8 mouse cellular contexts compared by ENCODE assay signal in the genomic region with DNA sequence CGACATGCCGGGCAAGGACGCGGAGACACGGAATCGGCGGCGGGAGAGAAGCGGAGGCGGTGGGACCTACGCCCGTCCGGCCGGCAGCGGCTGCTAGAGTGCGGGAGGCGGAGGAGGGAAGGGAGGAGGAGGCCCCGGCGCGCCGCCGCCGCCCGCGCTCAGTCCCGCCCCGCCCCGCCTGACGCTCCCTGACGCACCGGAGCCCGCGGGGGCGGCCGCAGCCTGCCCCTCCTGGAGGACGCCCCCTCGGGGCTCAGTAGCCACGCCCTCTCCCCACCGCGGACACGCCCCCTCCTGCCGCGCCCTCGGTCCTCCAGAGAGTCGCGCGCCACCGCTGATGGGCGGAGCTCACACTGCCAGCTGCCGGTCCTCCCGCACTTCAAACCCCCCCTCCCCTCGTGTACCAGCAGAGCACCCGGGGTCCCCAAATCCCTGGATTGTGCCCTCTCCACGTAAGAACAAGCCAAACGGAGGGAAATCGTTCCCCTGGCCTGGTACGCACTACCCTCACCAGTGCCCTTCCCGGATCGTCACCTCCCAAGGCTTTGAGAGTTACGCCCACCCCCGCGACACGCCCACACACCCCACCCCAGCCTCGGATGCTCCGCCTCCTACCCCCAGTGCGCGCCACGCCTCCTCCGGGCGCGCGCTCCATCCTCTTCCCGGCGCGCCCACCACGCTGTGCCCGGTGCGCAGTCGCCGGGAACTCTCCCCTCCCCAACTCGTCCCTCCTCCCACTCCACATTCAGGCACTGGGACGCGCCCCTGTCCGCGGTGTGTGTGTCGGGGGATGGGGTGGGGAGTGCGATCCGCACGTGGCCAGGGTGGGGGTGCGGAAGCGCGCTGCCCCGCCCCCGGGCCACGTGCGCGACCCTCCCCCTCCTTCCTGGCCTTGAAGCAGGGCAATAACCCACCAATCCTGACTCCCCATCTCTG. TPM values are rescaled to one million over a fixed set of nuclear protein-coding genes. Genes with fewer than 3 reads are reported as not detected.
DNase-seq lines count a peak whose midpoint lies in the region; ATAC-seq lines count a peak whose summit lies in the region.

A gene (minus strand): TSS at position 127 of the 936 bp plus-strand sequence.

- H3K4me1 ChIP-seq in hindbrain, embryonic 13.5 days (replicated peaks), result peaks cover 58% of the 10 kb centered on the region

- peak; percentile 75 for ATAC-seq in hindbrain, embryonic 13.5 days (ENCODE audit: low FRiP score)

- peak within 1 kb of the TSS; percentile 93 for H3K4me2 ChIP-seq in hindbrain, embryonic 13.5 days

- no peaks in the 10 kb centered on the region for H3K9me3 ChIP-seq in hindbrain, embryonic 13.5 days

- H3K4me3 ChIP-seq in hindbrain, embryonic 13.5 days, result peak within 1 kb of the TSS; percentile 77

- peak within 1 kb of the TSS; percentile 86 for H3K9ac ChIP-seq in hindbrain, embryonic 13.5 days

- under 1% methylated on average over 68 of the region's 97 CpGs for WGBS in hindbrain, embryonic 13.5 days

- H3K27me3 ChIP-seq in hindbrain, embryonic 13.5 days, result no peaks in the 10 kb centered on the region

- peak within 1 kb of the TSS; percentile 86 for H3K27ac ChIP-seq in hindbrain, embryonic 13.5 days

- DNase-seq in NIH3T3 (ENCODE audit: low read depth), result peak; percentile 99
- peak; percentile 89 to 94 for DNase-seq in cerebellum, postnatal 10 days
- DNase-seq in frontal cortex, postnatal 14 days (ENCODE audit: low spot score in 2 of 2), result peak; percentile 94
- DNase-seq in layer of hippocampus, postnatal 25 days (ENCODE audit: extremely low spot score in 1 of 2, low spot score in 1 of 2), result peak; percentile 87 to 93
- peak; percentile 98 for DNase-seq in lung, postnatal 25 days (ENCODE audit: low spot score)
- peak; percentile 95 for DNase-seq in retina, embryonic 14.5 days (ENCODE audit: low spot score)
- DNase-seq in thymus, postnatal 4 days, result peak; percentile 99

- H3K36me3 ChIP-seq in hindbrain, embryonic 13.5 days, result peaks cover 6% of the 10 kb centered on the region

RNA-seq across cellular contexts. Expression of the gene that starts here (rescaled TPM):
- 4.6 and 4.9 TPM in 2 replicates for polyA plus RNA-seq in hindbrain, embryonic 13.5 days (2015; fragmentation: Nextera tagmentation; extraction: Ambion mirVana)
- total RNA-seq in layer of hippocampus, postnatal 25 days (2021), result 10 to 100 TPM; 57.3 to 57.6 TPM

Comparison
In these comparisons a context has a peak if more than half of its experiments do, and no peak if none do; other contexts are left out.
1. Peak in every context shown above with its lines: DNase-seq, ATAC-seq, H3K4me3 ChIP-seq and H3K27ac ChIP-seq.